Mouse (Mus musculus): ENCODE data around the gene Tfap2c.

Gene Tfap2c

DNA sequence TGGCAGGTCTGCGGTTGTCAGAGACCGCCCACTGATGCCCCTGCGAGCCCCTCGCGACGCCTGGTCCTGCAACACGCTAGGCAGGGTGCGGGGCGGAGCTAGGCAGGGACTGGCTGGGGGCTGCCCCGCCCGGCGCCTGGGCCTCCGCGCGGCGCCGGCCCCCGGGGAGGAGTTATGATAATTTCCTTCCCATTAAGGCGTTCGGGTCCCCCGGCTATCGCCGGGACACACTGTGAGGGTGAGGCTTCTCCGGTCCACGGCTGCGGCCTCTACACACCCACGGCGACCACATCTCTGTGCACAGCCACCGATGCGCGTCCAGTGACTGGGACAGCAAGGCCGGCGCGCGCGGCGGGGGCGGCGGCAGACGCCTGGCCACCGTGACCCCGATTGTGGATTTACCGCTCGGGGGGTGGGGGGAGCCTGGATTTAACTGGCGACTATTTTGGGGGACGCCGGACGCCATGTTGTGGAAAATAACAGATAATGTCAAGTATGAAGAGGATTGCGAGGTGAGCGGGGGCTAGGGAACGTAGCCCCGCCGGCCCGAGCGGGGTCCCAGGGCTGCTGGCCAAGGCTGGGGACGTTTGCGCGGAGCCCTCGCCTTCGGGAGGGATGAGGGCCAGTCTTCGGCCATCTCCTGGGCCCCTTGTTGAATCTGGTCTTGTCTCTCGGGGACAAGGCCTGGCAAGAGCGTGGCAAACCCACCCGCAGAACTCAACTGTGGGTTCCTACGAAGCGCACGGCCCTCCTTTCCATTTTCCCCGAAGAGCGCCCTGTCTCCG, at the start of gene Tfap2c:
Gene Tfap2c, plus strand, starts transcription at position 223 of the 785 bp plus-strand sequence.
- DNase-seq (ENCODE audit: low read depth) = no peak

DNA sequence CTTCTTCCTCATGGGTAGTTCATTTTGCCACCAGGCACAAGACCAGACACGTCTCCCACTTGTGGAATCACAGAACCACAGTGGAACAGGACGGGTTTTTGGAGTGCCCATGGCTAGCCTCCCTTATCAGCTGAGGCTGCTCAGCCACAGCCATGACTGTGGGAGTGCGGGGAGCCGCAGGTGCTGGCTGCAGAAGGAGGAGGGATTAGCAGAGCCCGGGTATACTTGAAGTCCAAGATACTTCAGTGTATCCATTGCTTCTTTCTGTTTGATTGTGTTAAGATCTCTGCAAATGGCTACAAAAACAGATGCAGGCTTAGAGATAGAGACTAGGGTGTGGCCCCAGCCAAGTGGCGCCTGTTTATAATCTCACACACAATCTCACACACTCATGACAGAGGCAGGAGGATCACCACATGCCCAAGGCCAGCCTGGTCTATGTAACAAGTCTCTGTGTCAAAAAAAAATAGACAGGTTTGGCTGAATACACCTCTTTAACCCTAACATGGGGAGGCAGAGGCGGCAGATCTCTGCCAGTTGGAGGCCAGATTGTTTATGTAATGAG, 48.6 kb upstream of the Tfap2c start:
- DNase-seq (ENCODE audit: low read depth) = peak; percentile 5

DNA sequence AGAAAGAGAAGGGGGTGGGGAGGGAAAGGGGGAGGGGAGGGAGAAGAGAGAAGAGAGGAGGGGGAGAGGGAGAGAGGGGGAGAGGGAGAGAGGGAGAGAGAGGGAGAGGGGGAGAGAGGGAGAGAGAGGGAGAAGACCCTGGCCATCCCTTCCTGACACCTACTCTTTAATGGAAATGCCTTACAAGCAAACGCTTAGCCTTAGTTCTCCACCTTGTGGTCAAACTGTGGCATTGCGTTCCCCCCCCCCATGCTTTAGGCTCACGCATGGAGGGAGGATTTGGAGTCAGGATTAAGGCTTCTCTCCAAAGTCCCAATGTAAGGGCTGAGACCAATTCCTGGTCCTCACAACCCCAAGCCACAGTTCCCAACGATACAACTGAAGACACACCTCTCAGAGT, 48.1 kb upstream of the Tfap2c start:
- peak; percentile 14 for DNase-seq (ENCODE audit: low read depth)

DNA sequence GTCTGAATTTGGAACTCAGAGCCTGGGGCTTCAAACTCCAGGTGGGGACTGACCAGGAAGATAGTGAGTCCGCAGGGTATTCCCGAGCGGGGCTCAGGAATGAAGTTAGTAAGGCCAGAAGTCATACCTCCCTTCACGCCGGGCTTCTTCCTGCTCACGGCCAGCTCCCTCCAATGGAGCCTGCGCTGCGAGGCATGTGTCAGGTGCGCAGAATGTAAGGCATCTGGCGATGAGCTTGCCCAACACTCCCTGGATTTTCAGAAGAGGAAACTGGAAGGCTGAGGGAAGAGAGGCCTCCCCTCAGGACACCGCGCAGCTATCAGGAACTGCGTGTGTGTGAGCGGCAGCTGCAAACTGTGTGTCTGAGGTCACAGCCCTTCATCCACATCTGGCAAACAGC, 47.2 kb upstream of the Tfap2c start:
- DNase-seq (ENCODE audit: low read depth) = no peak

DNA sequence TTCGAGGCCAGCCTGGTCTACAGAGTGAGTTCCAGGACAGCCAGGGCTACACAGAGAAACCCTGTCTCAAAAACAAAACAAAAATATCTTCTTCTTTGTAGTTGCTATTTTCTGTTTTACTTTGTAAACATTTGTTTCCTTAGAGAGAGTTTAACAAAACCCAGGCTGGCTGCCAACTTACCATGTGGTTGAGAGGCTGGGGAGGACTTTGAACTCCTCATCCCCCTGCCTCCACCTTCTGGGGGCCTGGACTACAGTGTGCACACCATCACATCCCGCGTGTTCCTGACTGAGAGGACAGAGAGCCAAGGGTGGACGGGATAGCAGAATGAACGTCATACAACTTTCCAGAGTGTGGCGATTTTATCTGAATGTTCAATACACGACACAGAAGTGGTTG, 43.3 kb upstream of the Tfap2c start:
- DNase-seq (ENCODE audit: low read depth) = no peak

DNA sequence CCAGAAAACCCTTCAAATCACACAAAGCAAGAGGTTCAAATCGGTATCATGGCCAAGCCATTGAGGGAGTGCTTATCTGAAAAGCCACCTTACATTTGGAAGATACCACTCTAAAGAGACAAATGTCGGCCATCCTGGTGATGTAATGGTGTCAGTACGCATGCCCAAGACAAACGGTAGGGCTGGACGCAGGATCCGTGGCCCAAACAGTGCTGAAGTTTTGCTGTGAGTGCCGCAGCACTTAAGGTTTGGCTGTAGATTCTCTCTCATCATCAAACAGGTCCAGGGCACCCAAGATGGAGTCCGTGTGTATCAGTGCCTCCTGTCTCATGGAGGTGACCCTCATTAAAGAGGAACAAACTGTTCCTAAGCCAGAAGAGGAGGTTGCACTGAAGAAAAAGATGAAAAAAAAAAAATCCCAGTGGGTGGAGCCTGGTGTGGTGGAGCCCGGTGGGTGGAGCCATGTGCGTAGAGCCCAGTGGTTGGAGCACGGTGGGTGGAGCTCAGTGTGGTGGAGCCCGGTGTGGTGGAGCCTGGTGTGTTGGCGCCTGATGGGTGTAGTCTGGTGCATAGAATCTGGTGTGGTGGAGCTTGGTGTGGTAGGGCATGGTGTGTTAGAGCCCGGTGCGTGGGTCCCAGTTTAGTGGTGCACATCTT, 39.2 kb upstream of the Tfap2c start:
- DNase-seq (ENCODE audit: low read depth) = no peak

DNA sequence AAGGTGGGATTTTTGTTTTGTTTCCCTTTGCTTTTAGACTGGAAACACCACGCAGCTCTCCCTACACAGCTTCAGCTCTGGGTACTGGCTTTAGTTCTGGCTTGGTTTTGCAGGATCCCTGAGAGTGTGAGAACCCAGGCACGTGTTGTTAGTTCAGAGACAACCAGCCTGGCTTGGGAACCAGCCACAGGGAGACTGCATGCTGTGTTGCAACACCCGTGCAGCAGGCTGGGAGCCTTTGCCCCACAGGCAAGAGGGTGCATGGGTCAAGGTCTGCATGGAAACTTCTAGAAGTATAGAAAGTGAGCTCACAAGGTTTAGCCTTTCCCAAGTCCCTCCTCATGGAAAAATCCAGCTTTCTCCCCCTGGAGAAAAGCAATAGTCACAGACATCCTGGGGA, 38.5 kb upstream of the Tfap2c start:
- DNase-seq (ENCODE audit: low read depth) = no peak

DNA sequence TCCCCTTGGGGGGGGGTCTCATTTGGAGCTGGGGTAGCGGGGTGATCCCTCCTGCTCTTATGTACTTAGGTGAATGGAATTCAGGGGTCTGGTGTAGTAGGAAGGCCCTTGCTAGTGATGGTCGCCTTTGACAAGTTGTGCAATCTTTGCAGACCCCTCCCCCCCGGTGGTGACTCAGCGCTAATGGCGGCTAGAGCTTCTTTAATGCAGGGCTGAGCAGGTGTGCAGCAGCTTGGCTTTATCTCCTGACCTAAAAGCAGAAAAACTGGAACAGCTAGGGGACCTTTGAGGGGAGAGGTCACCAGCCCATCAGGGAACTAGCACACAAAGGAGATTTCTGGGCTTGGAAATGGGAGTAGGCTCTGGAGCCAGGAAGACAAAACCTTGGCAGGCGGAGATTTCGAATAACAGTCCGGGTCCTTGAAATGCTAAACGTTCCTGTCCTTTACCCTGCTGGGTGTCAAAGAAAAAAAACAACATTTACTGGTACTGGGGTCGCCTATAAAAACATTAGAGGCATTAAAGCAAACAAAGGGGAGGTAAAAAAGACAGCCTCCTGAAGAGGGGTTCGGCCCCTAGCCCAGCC, 32.9 kb upstream of the Tfap2c start:
- no peak for DNase-seq (ENCODE audit: low read depth)

DNA sequence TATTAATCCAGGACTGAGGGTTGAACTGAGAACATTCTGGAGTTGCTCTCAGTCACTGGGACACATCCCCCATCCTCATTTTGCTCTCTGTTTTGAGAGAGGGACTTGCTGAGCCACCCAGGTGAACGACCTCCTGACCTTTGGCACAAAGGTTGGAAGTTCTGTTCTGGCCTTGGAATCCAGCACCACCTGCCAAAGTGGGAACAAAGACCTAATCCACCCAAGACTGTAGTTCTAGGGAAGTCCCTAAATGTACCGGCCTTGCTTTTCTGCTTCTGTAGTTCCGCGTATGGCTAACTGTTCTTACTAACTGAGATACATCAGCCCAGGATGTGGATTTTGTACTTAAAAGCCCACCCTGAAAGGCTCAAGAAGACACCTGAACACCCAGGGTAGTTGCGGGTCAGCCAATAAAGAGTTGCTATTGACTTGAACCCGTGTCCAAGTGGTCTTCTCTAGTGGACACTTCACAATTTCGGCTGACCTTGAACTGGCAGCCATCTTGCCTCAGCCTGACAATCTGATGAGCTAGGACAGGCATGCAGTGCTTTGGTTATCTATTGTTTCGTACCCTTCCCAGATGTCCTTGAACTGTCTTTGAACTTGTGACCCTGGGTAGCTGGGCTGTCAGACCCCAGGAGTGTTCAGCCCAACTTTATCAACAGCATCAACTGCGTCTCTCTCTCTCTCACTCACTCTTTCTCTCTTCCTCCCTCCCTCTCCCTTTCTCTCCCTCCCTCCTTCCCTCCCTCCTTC, 28.6 kb upstream of the Tfap2c start:
- DNase-seq (ENCODE audit: low read depth) = no peak

DNA sequence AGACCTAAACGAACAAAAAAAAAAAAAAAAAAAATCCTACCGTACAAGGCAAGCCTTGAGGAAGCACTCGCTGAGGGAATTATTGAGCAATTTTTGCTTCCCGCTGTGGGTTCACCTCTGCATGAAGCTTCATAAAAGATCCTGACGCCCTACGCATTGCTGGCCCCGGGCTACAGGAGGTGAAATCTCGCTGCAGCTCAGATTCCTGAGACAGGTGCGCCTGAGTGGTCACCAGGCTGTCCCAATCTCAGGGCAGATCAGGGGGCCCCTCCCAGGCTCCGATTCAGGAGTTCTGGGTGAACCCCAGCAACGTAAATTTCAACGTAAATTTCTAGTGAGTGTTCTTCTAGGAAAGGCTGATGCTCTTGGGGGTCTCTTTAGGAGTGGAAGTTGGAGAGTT, 26.9 kb upstream of the Tfap2c start:
- DNase-seq (ENCODE audit: low read depth) = no peak

DNA sequence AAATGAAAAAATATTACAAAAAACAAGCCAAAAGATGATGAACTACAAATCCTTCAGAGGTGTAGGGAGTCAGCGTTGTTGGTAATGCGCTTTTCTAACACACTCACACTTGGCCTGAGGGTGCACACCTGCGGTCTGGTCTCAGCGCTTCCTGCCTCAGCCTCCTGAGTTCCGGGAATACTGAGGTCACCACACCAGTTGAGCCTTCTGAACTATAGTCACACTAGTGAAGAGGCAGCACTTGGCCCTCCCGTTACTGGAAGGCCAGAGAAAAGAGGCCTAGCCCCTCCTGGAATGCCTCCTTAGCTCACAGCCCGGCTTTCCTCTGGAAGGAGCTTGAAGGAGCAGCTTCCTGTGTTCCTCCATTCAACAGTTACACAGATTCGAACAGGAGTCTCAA, 22.2 kb upstream of the Tfap2c start:
- DNase-seq (ENCODE audit: low read depth) = no peak

DNA sequence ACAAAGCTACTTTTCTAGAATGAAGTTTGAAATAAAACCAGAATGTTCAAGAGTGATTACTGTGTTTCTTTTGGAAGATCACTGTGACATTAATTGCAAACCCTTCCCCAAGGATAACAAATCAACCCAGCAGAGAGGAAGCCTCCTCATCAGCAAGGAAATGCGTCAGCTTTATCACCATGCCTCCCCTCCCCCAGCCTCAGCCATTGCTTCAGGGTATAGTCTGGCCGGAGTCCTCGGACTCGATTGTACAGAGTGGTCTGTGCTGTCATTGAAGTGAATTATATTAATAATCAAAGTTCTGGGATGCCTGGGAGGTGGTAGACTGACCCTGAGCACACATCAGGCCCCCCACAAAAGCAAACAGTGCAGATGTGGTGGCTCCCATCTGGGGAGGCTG, 5.4 kb upstream of the Tfap2c start:
- DNase-seq (ENCODE audit: low read depth) = no peak

DNA sequence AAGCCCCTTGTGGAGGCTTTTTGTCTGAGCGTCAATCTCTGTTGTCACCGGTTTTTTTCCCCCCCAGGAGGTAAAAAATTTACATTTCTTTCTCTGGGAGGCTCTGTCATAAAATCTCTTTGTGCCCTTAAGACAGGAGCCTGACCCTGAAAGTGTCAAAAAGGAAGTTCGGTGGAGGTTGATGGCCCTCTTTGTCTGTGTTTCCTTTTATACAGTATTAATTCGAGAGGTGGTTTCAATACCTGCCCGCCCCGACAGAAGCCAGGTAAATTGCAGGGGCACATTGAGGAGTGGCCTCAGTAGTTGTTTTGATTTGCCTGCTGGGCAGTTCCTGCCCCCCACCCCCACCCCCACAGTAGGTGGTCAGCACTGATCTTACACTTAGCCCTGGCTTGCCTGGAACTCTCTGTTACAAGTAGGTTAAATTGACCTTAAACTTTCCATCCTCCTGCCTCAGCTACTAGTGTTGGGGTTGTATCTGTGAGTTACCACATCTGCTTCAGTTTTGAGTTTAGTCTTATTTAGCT, 4.7 kb upstream of the Tfap2c start:
- DNase-seq (ENCODE audit: low read depth) = no peak

DNA sequence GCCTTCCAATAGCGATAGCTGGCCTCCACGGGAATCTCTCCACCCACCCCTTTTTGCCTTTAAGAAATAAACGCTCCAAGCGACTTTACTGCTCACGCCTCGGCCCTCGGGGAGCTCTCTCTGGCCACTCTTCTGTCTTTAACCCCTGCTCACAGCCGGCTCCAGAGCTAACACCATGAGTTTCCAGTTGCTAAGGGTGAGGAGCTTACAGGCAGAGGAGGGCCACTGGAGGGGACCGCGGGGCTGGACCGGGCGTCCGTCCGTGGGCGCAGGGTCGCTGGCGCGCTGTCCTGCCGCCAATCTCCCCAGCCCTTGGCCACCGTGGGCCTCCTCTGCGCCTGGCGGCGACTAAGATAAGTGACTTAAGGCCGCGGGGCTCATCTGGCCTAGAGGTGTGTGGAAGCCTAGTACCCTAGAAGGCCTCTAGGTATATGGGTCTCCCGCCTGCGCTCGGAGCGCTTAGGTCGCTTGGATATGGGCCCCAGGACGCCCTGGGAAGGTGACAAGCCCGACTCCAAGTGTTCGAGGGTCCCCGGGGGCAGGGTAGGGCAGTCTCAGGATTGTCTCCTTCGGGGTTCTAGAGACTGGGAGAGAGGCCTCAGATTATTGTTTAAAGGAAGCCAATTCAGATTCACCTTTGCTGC, 3.7 kb upstream of the Tfap2c start:
- DNase-seq (ENCODE audit: low read depth) = no peak

DNA sequence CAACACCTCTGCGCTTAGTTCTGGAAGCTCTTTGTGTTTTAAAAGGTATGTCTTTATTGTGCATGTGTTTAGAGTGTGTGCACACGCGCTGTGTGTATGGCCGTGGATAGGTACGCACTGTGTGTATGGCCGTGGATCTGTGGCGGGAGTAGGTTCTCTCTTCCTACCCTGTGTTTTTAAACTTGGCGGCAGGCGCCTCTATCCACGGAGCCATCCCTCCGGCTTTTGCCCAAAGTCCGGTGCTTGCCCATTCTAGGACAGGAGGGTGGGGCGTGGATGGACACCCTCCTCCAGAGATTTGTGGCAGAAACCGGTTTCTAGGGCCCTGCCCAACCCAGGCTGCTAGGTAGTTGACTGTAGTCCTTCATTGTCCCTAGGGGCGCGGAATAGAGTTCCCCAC, 2.8 kb upstream of the Tfap2c start:
- DNase-seq (ENCODE audit: low read depth) = no peak

DNA sequence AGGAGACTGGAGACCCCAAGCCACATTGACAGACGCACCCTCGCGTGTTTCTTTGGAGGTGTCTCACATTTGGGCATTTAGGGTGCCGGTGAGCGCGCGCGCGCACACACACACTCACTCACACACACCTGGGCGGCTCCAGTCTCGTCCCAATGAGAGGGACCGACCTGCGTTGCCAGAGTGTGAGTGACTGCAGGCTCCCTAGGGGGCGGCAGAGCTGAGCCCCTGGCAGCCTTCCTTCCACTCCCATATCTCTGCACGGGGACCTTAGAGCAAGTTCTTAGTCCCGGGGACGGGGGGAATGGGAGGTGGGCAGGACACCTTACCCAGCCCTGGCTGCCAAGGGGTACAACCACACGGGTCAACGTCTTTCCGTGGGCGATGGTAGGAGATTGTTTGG, 2.3 kb upstream of the Tfap2c start:
- DNase-seq (ENCODE audit: low read depth) = no peak

DNA sequence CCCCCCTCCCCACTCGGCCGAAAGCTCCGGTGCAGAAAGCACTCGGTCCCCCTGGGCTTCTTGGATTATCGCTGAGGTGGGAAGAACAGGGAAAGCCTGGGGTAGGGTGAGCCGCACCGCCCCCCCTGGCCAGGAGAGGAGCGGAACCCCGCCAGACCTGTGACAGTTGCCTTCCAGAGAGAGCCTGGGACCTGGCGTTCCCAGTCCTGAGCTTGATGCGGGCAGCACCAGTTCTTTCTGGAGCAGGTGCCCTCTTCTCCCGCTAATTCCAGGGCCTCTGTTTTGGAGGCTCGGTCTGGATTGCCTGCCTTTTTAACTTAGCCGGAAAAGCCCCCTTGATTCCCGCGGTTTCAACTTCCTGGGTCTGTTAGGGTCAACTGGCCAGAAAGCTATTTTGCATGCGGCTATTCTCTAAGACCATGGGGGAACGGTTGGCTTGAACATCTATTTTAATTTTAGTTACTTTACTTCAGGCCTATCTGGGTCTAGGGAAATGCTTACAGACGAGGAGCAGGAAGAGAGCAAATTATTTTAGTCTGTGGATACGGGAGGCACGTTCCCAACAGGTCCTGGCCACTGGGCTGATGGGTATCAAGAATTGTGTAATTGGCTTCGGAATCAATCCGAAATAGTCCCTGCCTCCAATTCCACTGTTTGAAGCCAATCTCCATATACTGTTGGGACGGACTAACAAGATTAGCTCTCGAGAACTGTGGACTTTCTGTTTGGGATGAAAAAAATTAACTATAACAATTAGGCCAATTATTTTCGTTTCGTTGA, 1.4 kb upstream of the Tfap2c start:
- no peak for DNase-seq (ENCODE audit: low read depth)

DNA sequence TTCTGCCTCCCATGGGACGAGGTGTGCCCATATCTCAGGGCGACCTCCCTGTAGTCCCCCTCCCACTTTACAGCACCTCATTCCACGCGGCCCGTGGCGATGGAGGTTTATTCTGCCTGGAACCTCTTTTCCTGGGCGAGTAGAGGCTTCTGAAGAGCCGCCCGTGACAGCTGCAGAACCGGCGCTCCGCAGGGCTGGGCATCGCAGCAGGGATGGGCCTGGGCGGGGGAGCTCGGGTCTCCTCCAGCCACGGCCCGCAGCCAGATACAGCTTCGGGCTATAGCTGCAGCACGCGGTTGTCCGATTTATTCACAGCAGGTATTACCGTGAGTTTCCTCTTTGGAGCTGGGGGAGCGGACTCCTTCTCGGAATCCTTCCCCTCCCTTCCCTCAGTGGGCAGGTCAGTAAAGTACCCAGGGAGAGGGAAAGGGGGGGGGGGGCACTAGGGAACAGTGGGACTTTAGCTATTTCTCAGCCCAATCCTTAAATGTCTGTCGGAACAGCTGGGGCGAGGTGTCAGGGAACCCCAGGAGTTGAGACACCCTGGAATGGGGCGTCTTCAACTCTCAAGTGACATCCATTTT, 629 bp upstream of the Tfap2c start:
- DNase-seq (ENCODE audit: low read depth) = no peak

DNA sequence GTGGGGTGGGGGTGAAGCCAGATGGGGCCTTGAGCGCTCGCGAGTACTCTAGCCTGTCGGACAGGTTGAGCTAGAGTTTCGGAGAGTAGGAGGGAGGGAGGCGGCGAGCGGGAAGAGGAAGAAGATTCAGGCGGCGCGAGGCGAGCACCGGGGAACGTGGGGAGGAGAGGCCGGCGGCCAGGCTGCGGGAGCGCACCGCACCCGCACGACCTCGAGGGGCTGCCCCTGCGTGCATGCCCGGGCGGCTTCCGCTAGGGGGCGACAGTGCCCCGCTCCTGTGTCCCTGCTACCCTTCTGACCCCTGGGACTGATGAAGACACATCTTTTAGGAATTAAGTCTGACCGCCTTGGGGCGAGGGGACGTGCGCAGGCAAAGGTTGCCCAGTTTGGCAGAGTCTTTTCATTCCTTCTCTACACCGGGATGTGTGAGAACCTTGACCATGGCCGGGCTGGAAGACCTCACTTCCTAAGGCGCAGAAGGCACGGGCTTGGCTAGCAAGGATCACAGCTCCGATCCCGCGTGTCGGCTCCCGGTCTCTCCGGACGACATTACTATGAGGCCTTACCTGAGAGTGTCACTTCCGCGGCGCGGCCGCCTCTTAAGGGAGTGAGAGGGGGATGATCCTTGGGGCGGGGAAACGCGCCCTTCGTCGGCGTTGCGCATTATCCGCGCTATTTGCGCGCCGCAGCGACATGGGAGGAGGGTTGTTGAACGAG, 1.1 kb downstream of the Tfap2c start:
- peak; percentile 6 for DNase-seq (ENCODE audit: low read depth)

Measured in c-Kit-positive CD71-positive TER-119-negative erythroid progenitor cells, embryonic 14.5 days (primary cell).